Mouse (Mus musculus): Measurements from ENCODE around the gene Cfap54. TPM values are rescaled to one million over a fixed set of nuclear protein-coding genes. Genes with fewer than 3 reads are reported as not detected.

Gene Cfap54
- polyA plus RNA-seq, 1 experiment from 2014 or later = 0.80 TPM

DNA sequence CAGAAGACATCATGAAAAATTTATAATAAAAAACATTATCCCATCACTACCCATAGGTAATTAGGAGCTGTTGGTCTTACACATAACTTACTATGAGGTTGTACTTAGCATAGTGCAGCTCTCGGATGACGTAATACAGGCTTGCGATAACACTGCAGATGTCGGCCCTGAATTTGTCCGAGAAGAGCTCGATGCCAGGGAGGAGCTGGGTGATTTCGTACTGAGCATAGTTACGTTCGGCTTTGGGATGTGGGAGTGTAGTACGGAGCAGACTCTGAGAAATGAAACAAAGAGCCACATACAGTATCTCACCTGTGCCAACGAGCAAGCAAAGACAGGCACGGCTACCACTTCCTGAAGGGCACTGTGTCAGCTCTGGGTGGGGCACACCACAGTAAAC lies 149.0 kb downstream of the Cfap54 start:
- H3K4me2 ChIP-seq (ENCODE audit: low read length) = no peak overlapping the region
- no peak overlapping the region for H3K9ac ChIP-seq (ENCODE audit: low read depth, low read length)
- no peak for DNase-seq (ENCODE audit: low spot score)
- H3K9me3 ChIP-seq (replicated peaks; ENCODE audit: low read length) = no peaks in the 10 kb centered on the region
- no peaks in the 10 kb centered on the region for H3K36me3 ChIP-seq (ENCODE audit: insufficient read depth, low read length)
- no peak overlapping the region for H3K27ac ChIP-seq
- H3K4me1 ChIP-seq (replicated peaks; ENCODE audit: insufficient read depth, low read length) = no peaks in the 10 kb centered on the region
- no peak for TF ChIP-seq CTCF (IDR thresholded peaks at IDR 0.05; ENCODE audit: low read depth)
- no peaks in the 10 kb centered on the region for H3K27me3 ChIP-seq (ENCODE audit: insufficient read depth, low read length)
- H3K4me3 ChIP-seq (replicated peaks; ENCODE audit: low read depth, low read length) = no peak overlapping the region
- WGBS = 84% methylated on average over 12 of the region's 12 CpGs
- ATAC-seq (replicated peaks; ENCODE audit: low FRiP score, low read depth) = no peak

- Histone ChIP-seq H3K9me3 (replicated peaks; ENCODE audit: low read length) (no peaks in the 10 kb centered on the region), H3K4me1 (replicated peaks; ENCODE audit: insufficient read depth, low read length) (no peaks in the 10 kb centered on the region), H3K4me2 (ENCODE audit: low read length) (no peak overlapping the region), H3K27me3 (ENCODE audit: insufficient read depth, low read length) (no peaks in the 10 kb centered on the region), H3K36me3 (ENCODE audit: insufficient read depth, low read length) (no peaks in the 10 kb centered on the region), H3K9ac (ENCODE audit: low read depth, low read length) (no peak overlapping the region), H3K27ac (no peak overlapping the region), H3K4me3 (replicated peaks; ENCODE audit: low read depth, low read length) (no peak overlapping the region)
- no peak for TF ChIP-seq CTCF (IDR thresholded peaks at IDR 0.05; ENCODE audit: low read depth)
- ATAC-seq (replicated peaks; ENCODE audit: low FRiP score, low read depth) (no peak), DNase-seq (ENCODE audit: low spot score) (no peak)
- 51% methylated on average over 1 of the region's 1 CpGs for WGBS
These were observed 151.4 kb downstream of the Cfap54 start for GRCm38 (mm10) chr10:92930036-92930435.

GRCm38 (mm10) chr10:92928256-92928655 lies 153.2 kb downstream of the Cfap54 start:
- WGBS = 82% methylated on average over 3 of the region's 3 CpGs

GRCm38 (mm10) chr10:92918551-92918950 lies 162.9 kb downstream of the Cfap54 start:
- Histone ChIP-seq H3K4me2 (ENCODE audit: low read length) (no peak overlapping the region), H3K9me3 (replicated peaks; ENCODE audit: low read length) (no peaks in the 10 kb centered on the region), H3K27me3 (ENCODE audit: insufficient read depth, low read length) (no peaks in the 10 kb centered on the region), H3K36me3 (ENCODE audit: insufficient read depth, low read length) (no peaks in the 10 kb centered on the region), H3K9ac (ENCODE audit: low read depth, low read length) (no peak overlapping the region), H3K27ac (no peak overlapping the region), H3K4me3 (replicated peaks; ENCODE audit: low read depth, low read length) (no peak overlapping the region), H3K4me1 (replicated peaks; ENCODE audit: insufficient read depth, low read length) (no peaks in the 10 kb centered on the region)
- ATAC-seq (replicated peaks; ENCODE audit: low FRiP score, low read depth) (no peak), DNase-seq (ENCODE audit: low spot score) (no peak)
- 82% methylated on average over 1 of the region's 1 CpGs for WGBS
- no peak for TF ChIP-seq CTCF (IDR thresholded peaks at IDR 0.05; ENCODE audit: low read depth)

More at GRCm38 (mm10) chr10:92928256-92928655, 153.2 kb downstream of the Cfap54 start:
- Histone ChIP-seq H3K4me3 (replicated peaks; ENCODE audit: low read depth, low read length) (no peak overlapping the region), H3K27ac (no peak overlapping the region), H3K4me2 (ENCODE audit: low read length) (no peak overlapping the region), H3K9me3 (replicated peaks; ENCODE audit: low read length) (no peaks in the 10 kb centered on the region), H3K9ac (ENCODE audit: low read depth, low read length) (no peak overlapping the region), H3K36me3 (ENCODE audit: insufficient read depth, low read length) (no peaks in the 10 kb centered on the region), H3K4me1 (replicated peaks; ENCODE audit: insufficient read depth, low read length) (no peaks in the 10 kb centered on the region), H3K27me3 (ENCODE audit: insufficient read depth, low read length) (no peaks in the 10 kb centered on the region)
- ATAC-seq (replicated peaks; ENCODE audit: low FRiP score, low read depth) (no peak), DNase-seq (ENCODE audit: low spot score) (no peak)
- TF ChIP-seq CTCF (IDR thresholded peaks at IDR 0.05; ENCODE audit: low read depth) = no peak

DNA sequence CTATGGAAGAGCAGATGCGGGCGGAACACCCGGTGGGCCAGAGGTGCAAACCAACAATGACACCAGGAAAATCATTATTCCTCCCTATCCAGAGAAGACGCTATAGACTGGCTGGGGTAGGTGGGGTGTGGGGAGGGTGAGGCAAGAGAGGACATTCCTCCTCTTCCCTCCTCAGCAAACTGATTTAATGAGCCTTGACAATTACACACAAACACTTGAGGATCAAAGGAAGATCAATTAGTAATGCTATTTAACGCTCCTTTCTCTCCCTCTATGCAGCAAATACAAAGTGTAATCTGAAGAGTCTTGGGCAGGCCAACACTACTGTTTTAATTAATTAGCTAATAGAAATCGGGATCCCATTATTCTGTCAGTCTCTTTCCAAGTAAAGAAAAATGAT lies 174.2 kb downstream of the Cfap54 start:
- Histone ChIP-seq H3K27ac (no peak overlapping the region), H3K9ac (ENCODE audit: low read depth, low read length) (no peak overlapping the region), H3K9me3 (replicated peaks; ENCODE audit: low read length) (no peaks in the 10 kb centered on the region), H3K4me1 (replicated peaks; ENCODE audit: insufficient read depth, low read length) (no peaks in the 10 kb centered on the region), H3K27me3 (ENCODE audit: insufficient read depth, low read length) (no peaks in the 10 kb centered on the region), H3K36me3 (ENCODE audit: insufficient read depth, low read length) (no peaks in the 10 kb centered on the region), H3K4me2 (ENCODE audit: low read length) (no peak overlapping the region), H3K4me3 (replicated peaks; ENCODE audit: low read depth, low read length) (no peak overlapping the region)
- no peak for TF ChIP-seq CTCF (IDR thresholded peaks at IDR 0.05; ENCODE audit: low read depth)
- 32% methylated on average over 6 of the region's 6 CpGs for WGBS
- ATAC-seq (replicated peaks; ENCODE audit: low FRiP score, low read depth) (no peak), DNase-seq (ENCODE audit: low spot score) (peak; percentile 1)

GRCm38 (mm10) chr10:92888466-92888865 lies 193.0 kb downstream of the Cfap54 start:
- no peaks in the 10 kb centered on the region for H3K36me3 ChIP-seq (ENCODE audit: insufficient read depth, low read length)
- H3K4me2 ChIP-seq (ENCODE audit: low read length) = no peak overlapping the region
- H3K4me3 ChIP-seq (replicated peaks; ENCODE audit: low read depth, low read length) = no peak overlapping the region
- no peaks in the 10 kb centered on the region for H3K4me1 ChIP-seq (replicated peaks; ENCODE audit: insufficient read depth, low read length)
- no peaks in the 10 kb centered on the region for H3K9me3 ChIP-seq (replicated peaks; ENCODE audit: low read length)
- WGBS = 84% methylated on average over 6 of the region's 6 CpGs
- no peak for TF ChIP-seq CTCF (IDR thresholded peaks at IDR 0.05; ENCODE audit: low read depth)
- DNase-seq (ENCODE audit: low spot score) = no peak
- no peak for ATAC-seq (replicated peaks; ENCODE audit: low FRiP score, low read depth)
- H3K9ac ChIP-seq (ENCODE audit: low read depth, low read length) = no peak overlapping the region
- no peaks in the 10 kb centered on the region for H3K27me3 ChIP-seq (ENCODE audit: insufficient read depth, low read length)
- no peak overlapping the region for H3K27ac ChIP-seq

DNA sequence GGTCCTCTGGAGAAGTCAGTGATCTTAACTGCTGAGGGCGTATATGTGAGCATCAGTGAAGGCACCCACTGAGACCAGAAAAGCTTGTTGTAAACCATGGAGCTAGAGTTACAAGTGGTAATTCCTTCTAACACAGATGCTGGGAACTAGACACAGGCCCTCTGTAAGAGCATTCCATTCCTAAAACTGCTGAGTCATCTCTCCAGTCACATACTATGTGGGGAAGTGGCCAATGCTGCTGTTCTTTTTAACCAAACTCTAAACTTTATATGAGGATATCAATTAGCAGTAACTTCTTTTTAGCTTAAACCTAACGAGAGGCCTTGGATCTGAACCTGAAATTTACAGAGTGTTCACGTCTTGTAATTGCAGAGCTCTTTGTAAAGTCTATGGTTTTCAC lies 203.4 kb downstream of the Cfap54 start:
- no peak for TF ChIP-seq CTCF (IDR thresholded peaks at IDR 0.05; ENCODE audit: low read depth)
- Histone ChIP-seq H3K27me3 (ENCODE audit: insufficient read depth, low read length) (no peaks in the 10 kb centered on the region), H3K27ac (no peak overlapping the region), H3K4me2 (ENCODE audit: low read length) (no peak overlapping the region), H3K4me1 (replicated peaks; ENCODE audit: insufficient read depth, low read length) (no peaks in the 10 kb centered on the region), H3K9ac (ENCODE audit: low read depth, low read length) (no peak overlapping the region), H3K36me3 (ENCODE audit: insufficient read depth, low read length) (no peaks in the 10 kb centered on the region), H3K9me3 (replicated peaks; ENCODE audit: low read length) (no peaks in the 10 kb centered on the region), H3K4me3 (replicated peaks; ENCODE audit: low read depth, low read length) (no peak overlapping the region)
- no peak for DNase-seq (ENCODE audit: low spot score)
- WGBS = 88% methylated on average over 3 of the region's 3 CpGs
- no peak for ATAC-seq (replicated peaks; ENCODE audit: low FRiP score, low read depth)
